Mouse (Mus musculus): ENCODE results near the gene Plekhs1. TPM values are rescaled to one million over a fixed set of nuclear protein-coding genes. Genes with fewer than 3 reads are reported as not detected.

Plekhs1 gene
- total and polyA plus RNA-seq, 3 experiments, result 0.04 to 0.18 TPM; not detected in 1

DNA sequence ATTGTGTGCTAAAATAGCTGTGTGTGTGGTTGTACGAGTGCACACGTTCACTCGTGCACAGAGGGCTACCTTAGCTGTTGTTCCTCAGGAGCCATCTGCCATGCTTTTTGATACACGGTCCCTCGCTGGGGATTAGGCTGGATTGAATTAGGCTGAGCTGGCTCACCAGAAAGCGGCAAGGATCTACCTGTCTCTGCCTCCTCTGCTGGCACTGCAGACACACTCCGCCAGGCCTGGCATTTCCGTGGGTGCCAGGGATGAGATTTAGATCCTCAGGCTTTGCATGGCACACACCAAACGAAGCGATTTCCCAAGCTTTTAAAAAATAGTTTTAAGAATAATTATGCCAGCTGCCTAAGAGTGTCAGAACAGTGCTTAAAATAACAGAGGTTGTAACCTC lies 10.5 kb downstream of the Plekhs1 start:
- no peaks in the 10 kb centered on the region for H3K36me3 ChIP-seq (ENCODE audit: control insufficient read depth, insufficient read depth, low read length)
- peaks cover 1% of the 10 kb centered on the region; the same call in 1 of the 2 replicates for H3K4me1 ChIP-seq (ENCODE audit: control insufficient read depth, insufficient read depth, low read length)
- no peaks in the 10 kb centered on the region for H3K27me3 ChIP-seq (ENCODE audit: control insufficient read depth, insufficient read depth, low read length)
- H3K4me3 ChIP-seq, result no peak overlapping the region
- no peak for DNase-seq
- intact Hi-C loops (cut with DNase I), result no loop called here
- H3K79me2 ChIP-seq (replicated peaks; ENCODE audit: control insufficient read depth, insufficient read depth, low read length), result no peaks in the 10 kb centered on the region
- no peak overlapping the region for H3K27ac ChIP-seq
- 87% methylated on average over 10 of the region's 10 CpGs for WGBS
- no peak overlapping the region for H3K9ac ChIP-seq (ENCODE audit: low read depth, low read length)
- TF ChIP-seq EP300 (IDR thresholded peaks at IDR 0.05; ENCODE audit: insufficient read depth, low read depth, low read length), result no peak
- no peak for TF ChIP-seq CTCF (IDR thresholded peaks at IDR 0.05)
- TF ChIP-seq POLR2A (IDR thresholded peaks at IDR 0.05; ENCODE audit: insufficient read depth, low read depth, low read length), result no peak

DNA sequence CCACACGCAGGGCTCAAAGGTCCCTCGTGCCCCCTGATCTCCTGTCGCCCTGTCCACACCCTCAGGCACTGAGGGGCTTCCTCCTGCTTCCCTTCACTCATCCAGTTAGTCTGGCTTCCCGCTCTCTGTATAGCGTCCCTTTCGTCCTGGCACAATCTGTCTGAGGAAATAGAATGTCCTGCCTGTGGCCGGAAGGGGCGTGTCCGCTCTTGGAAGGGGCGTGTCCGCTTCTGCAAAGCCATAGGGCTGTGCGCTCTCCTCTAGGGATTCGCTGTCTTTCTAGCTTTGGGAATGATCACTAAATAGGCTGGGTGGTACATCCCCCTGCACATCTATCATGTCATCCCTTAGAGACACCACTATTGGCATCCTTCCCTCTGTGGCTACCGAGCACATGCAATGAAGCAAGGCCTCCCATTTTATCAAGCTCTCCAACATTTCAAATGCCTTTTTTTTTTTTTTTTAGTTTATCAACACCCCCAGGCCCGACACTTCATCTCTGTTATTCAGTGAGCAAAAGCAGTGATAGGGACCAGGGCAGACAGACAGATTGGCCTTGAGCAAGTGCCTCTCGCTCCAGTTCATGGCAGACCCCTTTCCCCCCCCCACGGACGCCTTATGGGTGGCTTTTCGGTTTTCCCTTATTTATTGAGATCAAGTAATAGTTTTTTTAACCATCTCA lies 13.6 kb downstream of the Plekhs1 start:
- no peaks in the 10 kb centered on the region for H3K79me2 ChIP-seq (replicated peaks; ENCODE audit: control insufficient read depth, insufficient read depth, low read length)
- no peak overlapping the region for H3K27ac ChIP-seq
- WGBS, result 36% methylated on average over 19 of the region's 19 CpGs
- H3K27me3 ChIP-seq (ENCODE audit: control insufficient read depth, insufficient read depth, low read length), result no peaks in the 10 kb centered on the region
- no peak for DNase-seq
- H3K36me3 ChIP-seq (ENCODE audit: control insufficient read depth, insufficient read depth, low read length), result no peaks in the 10 kb centered on the region
- no peak overlapping the region for H3K4me3 ChIP-seq
- H3K9ac ChIP-seq (ENCODE audit: low read depth, low read length), result no peak overlapping the region
- TF ChIP-seq POLR2A (IDR thresholded peaks at IDR 0.05; ENCODE audit: insufficient read depth, low read depth, low read length), result no peak
- TF ChIP-seq CTCF (IDR thresholded peaks at IDR 0.05), result no peak
- TF ChIP-seq EP300 (IDR thresholded peaks at IDR 0.05; ENCODE audit: insufficient read depth, low read depth, low read length), result no peak
- intact Hi-C loops (cut with DNase I), result no loop called here
- peaks cover 1% of the 10 kb centered on the region; the same call in 1 of the 2 replicates for H3K4me1 ChIP-seq (ENCODE audit: control insufficient read depth, insufficient read depth, low read length)

DNA sequence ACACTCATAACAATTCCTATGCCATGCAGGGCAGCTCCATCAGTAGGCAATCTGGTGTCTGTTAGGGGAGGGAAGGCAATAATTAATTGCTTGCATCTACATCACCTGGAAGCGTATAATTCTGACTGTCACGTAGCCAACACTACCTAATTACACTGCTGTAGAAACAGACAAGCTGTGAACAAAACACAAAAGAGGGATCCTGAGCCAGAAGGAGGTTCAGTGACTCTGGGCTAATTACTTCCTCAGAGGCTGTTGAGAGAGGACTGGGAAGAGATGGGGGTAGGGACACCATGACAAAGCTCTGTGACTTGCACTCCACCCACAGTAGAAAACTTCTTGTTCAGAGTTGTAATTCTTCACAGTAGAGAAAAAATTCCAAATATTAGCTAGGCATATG lies 15.1 kb downstream of the Plekhs1 start:
- Histone ChIP-seq H3K36me3 (ENCODE audit: control insufficient read depth, insufficient read depth, low read length) (no peaks in the 10 kb centered on the region), H3K4me1 (ENCODE audit: control insufficient read depth, insufficient read depth, low read length) (peaks cover 1% of the 10 kb centered on the region; the same call in 1 of the 2 replicates), H3K27ac (no peak overlapping the region), H3K27me3 (ENCODE audit: control insufficient read depth, insufficient read depth, low read length) (no peaks in the 10 kb centered on the region), H3K9ac (ENCODE audit: low read depth, low read length) (no peak overlapping the region), H3K4me3 (no peak overlapping the region), H3K79me2 (replicated peaks; ENCODE audit: control insufficient read depth, insufficient read depth, low read length) (no peaks in the 10 kb centered on the region)
- intact Hi-C loops (cut with DNase I), result no loop called here
- no peak for TF ChIP-seq EP300 (IDR thresholded peaks at IDR 0.05; ENCODE audit: insufficient read depth, low read depth, low read length)
- TF ChIP-seq CTCF (IDR thresholded peaks at IDR 0.05), result no peak
- TF ChIP-seq POLR2A (IDR thresholded peaks at IDR 0.05; ENCODE audit: insufficient read depth, low read depth, low read length), result no peak
- WGBS, result 60% methylated on average over 2 of the region's 2 CpGs
- DNase-seq, result no peak

DNA sequence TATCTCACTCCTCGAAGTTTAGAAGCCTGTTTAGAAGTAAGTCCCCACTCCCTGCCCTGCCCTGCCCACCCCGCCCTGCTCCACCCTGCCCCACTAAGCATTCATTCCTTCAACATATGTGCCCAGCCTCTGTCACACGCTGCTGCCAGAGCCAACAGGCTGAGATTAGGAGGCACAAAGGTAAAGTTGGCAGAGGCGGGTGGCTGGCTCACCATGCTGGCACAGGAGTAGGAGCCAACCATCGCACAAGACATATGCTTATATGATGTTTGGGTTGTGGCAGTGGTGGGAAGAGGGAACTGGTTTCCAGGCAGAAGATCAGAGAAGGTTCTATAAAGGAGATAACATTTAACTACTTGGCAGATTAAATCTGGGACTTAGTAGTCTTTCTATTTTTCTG lies 15.8 kb downstream of the Plekhs1 start:
- DNase-seq, result no peak
- Histone ChIP-seq H3K4me1 (ENCODE audit: control insufficient read depth, insufficient read depth, low read length) (peaks cover 1% of the 10 kb centered on the region; the same call in 1 of the 2 replicates), H3K9ac (ENCODE audit: low read depth, low read length) (no peak overlapping the region), H3K79me2 (replicated peaks; ENCODE audit: control insufficient read depth, insufficient read depth, low read length) (no peaks in the 10 kb centered on the region), H3K27me3 (ENCODE audit: control insufficient read depth, insufficient read depth, low read length) (no peaks in the 10 kb centered on the region), H3K4me3 (no peak overlapping the region), H3K36me3 (ENCODE audit: control insufficient read depth, insufficient read depth, low read length) (no peaks in the 10 kb centered on the region), H3K27ac (no peak overlapping the region)
- intact Hi-C loops (cut with DNase I), result no loop called here
- no peak for TF ChIP-seq CTCF (IDR thresholded peaks at IDR 0.05)
- TF ChIP-seq POLR2A (IDR thresholded peaks at IDR 0.05; ENCODE audit: insufficient read depth, low read depth, low read length), result no peak
- TF ChIP-seq EP300 (IDR thresholded peaks at IDR 0.05; ENCODE audit: insufficient read depth, low read depth, low read length), result no peak
- WGBS, result 81% methylated on average over 5 of the region's 5 CpGs

DNA sequence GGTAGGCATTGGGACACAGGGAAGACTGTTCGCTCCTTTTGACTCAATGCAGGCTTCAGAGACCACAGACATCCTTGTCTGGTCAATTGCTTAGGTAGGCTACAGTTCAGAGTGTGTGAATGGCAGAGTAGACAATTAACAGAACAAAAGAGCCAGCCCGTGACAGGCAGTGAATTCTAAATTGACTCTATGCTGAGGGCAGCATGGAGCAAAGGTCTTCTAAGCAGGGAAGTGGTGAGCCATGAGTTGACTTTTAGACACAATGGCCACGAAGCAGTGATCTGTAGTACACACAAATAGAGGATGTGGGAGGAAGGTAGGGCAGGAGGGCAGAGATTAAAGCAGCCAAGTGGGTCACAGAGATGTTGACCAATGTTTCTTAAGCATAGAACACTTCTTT lies 16.4 kb downstream of the Plekhs1 start:
- Histone ChIP-seq H3K9ac (ENCODE audit: low read depth, low read length) (no peak overlapping the region), H3K4me1 (ENCODE audit: control insufficient read depth, insufficient read depth, low read length) (peaks cover 1% of the 10 kb centered on the region; the same call in 1 of the 2 replicates), H3K36me3 (ENCODE audit: control insufficient read depth, insufficient read depth, low read length) (no peaks in the 10 kb centered on the region), H3K4me3 (no peak overlapping the region), H3K27me3 (ENCODE audit: control insufficient read depth, insufficient read depth, low read length) (no peaks in the 10 kb centered on the region), H3K79me2 (replicated peaks; ENCODE audit: control insufficient read depth, insufficient read depth, low read length) (no peaks in the 10 kb centered on the region), H3K27ac (no peak overlapping the region)
- intact Hi-C loops (cut with DNase I), result no loop called here
- DNase-seq, result no peak
- TF ChIP-seq CTCF (IDR thresholded peaks at IDR 0.05) (no peak), POLR2A (IDR thresholded peaks at IDR 0.05; ENCODE audit: insufficient read depth, low read depth, low read length) (no peak), EP300 (IDR thresholded peaks at IDR 0.05; ENCODE audit: insufficient read depth, low read depth, low read length) (no peak)
- 55% methylated on average over 3 of the region's 3 CpGs for WGBS

DNA sequence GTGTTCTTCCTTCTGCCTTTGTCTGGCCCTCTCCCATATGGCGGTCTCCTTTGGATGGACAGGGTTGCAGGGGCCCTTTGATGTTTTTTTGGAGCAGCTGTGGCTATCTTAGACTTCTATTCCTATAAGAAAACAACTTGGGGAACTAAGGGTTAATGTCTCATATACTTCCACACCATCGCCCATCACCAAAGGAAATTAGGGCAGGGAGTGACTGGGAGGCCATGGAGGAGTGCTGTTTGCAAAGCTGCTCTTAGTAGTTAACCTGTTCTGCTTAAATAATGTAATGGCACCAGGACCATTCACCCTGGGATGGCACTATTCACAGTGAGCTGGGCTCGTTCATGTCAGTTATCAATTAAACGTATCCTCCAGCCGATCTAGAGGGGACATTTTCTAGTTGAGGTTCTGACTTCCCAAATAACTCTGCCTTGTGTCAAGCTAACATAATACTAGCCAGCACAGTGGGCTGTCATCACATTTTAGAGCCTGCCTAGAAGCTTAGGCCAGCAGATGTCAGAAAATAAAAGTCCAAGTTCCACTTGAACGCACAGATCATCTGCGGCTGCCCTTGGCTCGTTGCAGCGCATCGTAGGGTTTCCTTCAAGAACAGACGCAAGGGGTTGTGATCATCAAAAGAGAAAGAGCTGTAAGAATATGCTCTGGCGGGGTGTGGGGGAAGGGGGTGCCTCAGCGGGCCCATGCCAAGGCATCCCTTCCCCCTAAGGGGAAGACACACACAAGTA lies 23.4 kb downstream of the Plekhs1 start:
- intact Hi-C loops (cut with DNase I), result no loop called here
- WGBS, result 74% methylated on average over 13 of the region's 13 CpGs
- no peak overlapping the region for H3K9ac ChIP-seq (ENCODE audit: low read depth, low read length)
- H3K4me1 ChIP-seq (ENCODE audit: control insufficient read depth, insufficient read depth, low read length), result peaks cover 9% of the 10 kb centered on the region
- no peak overlapping the region for H3K4me3 ChIP-seq
- TF ChIP-seq POLR2A (IDR thresholded peaks at IDR 0.05; ENCODE audit: insufficient read depth, low read depth, low read length) (no peak), EP300 (IDR thresholded peaks at IDR 0.05; ENCODE audit: insufficient read depth, low read depth, low read length) (no peak), CTCF (IDR thresholded peaks at IDR 0.05) (no peak)
- no peak for DNase-seq
- H3K27ac ChIP-seq, result no peak overlapping the region
- no peaks in the 10 kb centered on the region for H3K36me3 ChIP-seq (ENCODE audit: control insufficient read depth, insufficient read depth, low read length)
- no peaks in the 10 kb centered on the region for H3K79me2 ChIP-seq (replicated peaks; ENCODE audit: control insufficient read depth, insufficient read depth, low read length)
- no peaks in the 10 kb centered on the region for H3K27me3 ChIP-seq (ENCODE audit: control insufficient read depth, insufficient read depth, low read length)

Measured in heart, adult 2 months (tissue).